Mouse (Mus musculus) neural tube, embryonic 12.5 days (tissue): ENCODE results near the gene L1cam. TPM values are rescaled to one million over a fixed set of nuclear protein-coding genes. Genes with fewer than 3 reads are reported as not detected.
A peak's percentile ranks its signal among the peaks of the same experiment; 100 is the strongest.

Experiments
- ATAC-seq: fragments of 200-750 bp; cut with Nextera tagmentation; 2 replicates; pipeline ENCODE4 v1.8.0; 2017; ENCODE audit warnings: low read depth, mild to moderate bottlenecking, moderate TSS enrichment, moderate library complexity; ENCODE audit not compliant: low FRiP score
- H3K27ac ChIP-seq: fragments of 300-500 bp; sonication (generic); 2 replicates; pipeline ENCODE4 v1.5.1; 2016
- H3K27me3 ChIP-seq: fragments of 300-500 bp; sonication (generic); replicated peaks from 2 replicates; pipeline ENCODE4 v1.6.1; 2016; ENCODE audit warnings: mild to moderate bottlenecking
- H3K36me3 ChIP-seq: fragments of 300-500 bp; sonication (generic); 2 replicates; pipeline ENCODE4 v1.6.1; 2016; ENCODE audit warnings: mild to moderate bottlenecking
- H3K4me1 ChIP-seq: fragments of 300-500 bp; sonication (generic); 2 replicates; pipeline ENCODE4 v1.6.1; 2016
- H3K4me2 ChIP-seq: fragments of 300-500 bp; sonication (generic); replicated peaks from 2 replicates; pipeline ENCODE4 v1.6.1; 2016; ENCODE audit warnings: mild to moderate bottlenecking
- H3K4me3 ChIP-seq: fragments of 300-500 bp; sonication (generic); 2 replicates; pipeline ENCODE4 v1.5.1; 2016
- H3K9ac ChIP-seq: fragments of 300-500 bp; sonication (generic); 2 replicates; pipeline ENCODE4 v1.6.1; 2016; ENCODE audit warnings: mild to moderate bottlenecking
- H3K9me3 ChIP-seq: fragments of 300-500 bp; sonication (generic); 2 replicates; pipeline ENCODE4 v1.6.1; 2016; ENCODE audit warnings: mild to moderate bottlenecking
- WGBS: fragments of 180-500 bp; shearing (Covaris S2); methylation state at CpG from one replicate; pipeline ENCODE4 v1.1.7; 2016; 5-methylcytosine and 5-hydroxymethylcytosine counted together
- polyA plus RNA-seq: library from polyadenylated mRNA; unstranded; fragments of >200 nt; fragmentation: Nextera tagmentation; extraction: Ambion mirVana; gene quantifications from 2 replicates; pipeline ENCODE4 v1.2.1, GENCODE M21; 2016

Gene L1cam
- polyA plus RNA-seq, 1 experiment from 2014 or later, result 67.5 TPM

- Histone ChIP-seq H3K27me3 (no peaks in the 10 kb centered on the region), H3K9ac (no peak overlapping the region), H3K4me3 (no peak overlapping the region), H3K4me2 (no peak overlapping the region), H3K4me1 (no peaks in the 10 kb centered on the region), H3K27ac (no peak overlapping the region), H3K36me3 (no peaks in the 10 kb centered on the region), H3K9me3 (no peaks in the 10 kb centered on the region)
- no peak for ATAC-seq
- WGBS, result 60% methylated on average over 3 of the region's 3 CpGs
These were observed 79.2 kb downstream of the L1cam start for GRCm38 (mm10) chrX:73816596-73817314.

- WGBS, result 16% methylated on average over 14 of the region's 14 CpGs
- Histone ChIP-seq H3K9me3 (no peaks in the 10 kb centered on the region), H3K4me1 (no peaks in the 10 kb centered on the region), H3K9ac (peak overlapping the region; percentile 47; the same call in 1 of the 2 replicates), H3K27ac (no peak overlapping the region), H3K4me3 (peak overlapping the region; percentile 24; the same call in 1 of the 2 replicates), H3K36me3 (no peaks in the 10 kb centered on the region), H3K4me2 (peak overlapping the region; percentile 51), H3K27me3 (no peaks in the 10 kb centered on the region)
- ATAC-seq, result peak; percentile 79; the same call in 1 of the 2 replicates
These were observed 80.8 kb downstream of the L1cam start for GRCm38 (mm10) chrX:73815072-73815471.

- H3K27me3 ChIP-seq, result no peaks in the 10 kb centered on the region
- no peak overlapping the region for H3K27ac ChIP-seq
- no peaks in the 10 kb centered on the region for H3K36me3 ChIP-seq
- H3K4me1 ChIP-seq, result no peaks in the 10 kb centered on the region
- H3K4me3 ChIP-seq, result no peak overlapping the region
- no peak overlapping the region for H3K4me2 ChIP-seq
- 68% methylated on average over 1 of the region's 1 CpGs for WGBS
- H3K9me3 ChIP-seq, result no peaks in the 10 kb centered on the region
- ATAC-seq, result no peak
- no peak overlapping the region for H3K9ac ChIP-seq
These were observed 90.1 kb downstream of the L1cam start for GRCm38 (mm10) chrX:73805814-73806213.

Other genes with a start within 250 kb of the L1cam start
- 35.2 and 37.8 TPM in 2 replicates for gene Pnck, start 236.0 kb downstream of the L1cam start, polyA plus RNA-seq
- 6.7 and 7.9 TPM in 2 replicates for gene Slc6a8, start 223.0 kb downstream of the L1cam start, polyA plus RNA-seq
- gene Bcap31, start 179.9 kb downstream of the L1cam start, polyA plus RNA-seq, result 124 and 129 TPM in 2 replicates
- gene Abcd1, start 179.5 kb downstream of the L1cam start, polyA plus RNA-seq, result 11.5 and 12.0 TPM in 2 replicates
- gene Plxnb3, start 139.0 kb downstream of the L1cam start, polyA plus RNA-seq, result 0.37 and 0.57 TPM in 2 replicates
- gene Srpk3, start 121.7 kb downstream of the L1cam start, polyA plus RNA-seq, result 5.2 and 7.0 TPM in 2 replicates
- gene Idh3g, start 109.2 kb downstream of the L1cam start, polyA plus RNA-seq, result 167 and 181 TPM in 2 replicates
- gene Ssr4, start 109.1 kb downstream of the L1cam start, polyA plus RNA-seq, result 121 and 128 TPM in 2 replicates
- gene Pdzd4, start 71.1 kb downstream of the L1cam start, polyA plus RNA-seq, result 2.7 and 3.1 TPM in 2 replicates
- 0.08 TPM in 1 of 2 replicates, not detected in the other for gene Avpr2, start 4.0 kb downstream of the L1cam start, polyA plus RNA-seq
- 2.4 and 3.1 TPM in 2 replicates for gene Arhgap4, start 25.8 kb upstream of the L1cam start, polyA plus RNA-seq
- 112 and 114 TPM in 2 replicates for gene Naa10, start 25.8 kb upstream of the L1cam start, polyA plus RNA-seq
- 16.9 and 17.6 TPM in 2 replicates for gene Renbp, start 34.7 kb upstream of the L1cam start, polyA plus RNA-seq
- gene Hcfc1, start 70.3 kb upstream of the L1cam start, polyA plus RNA-seq, result 66.0 and 67.8 TPM in 2 replicates
- gene Irak1, start 127.8 kb upstream of the L1cam start, polyA plus RNA-seq, result 48.2 and 51.2 TPM in 2 replicates
- gene Opn1mw, start 231.4 kb upstream of the L1cam start, polyA plus RNA-seq, result not detected in 2 replicates
- gene Mecp2, start 239.3 kb upstream of the L1cam start, polyA plus RNA-seq, result 14.4 and 14.5 TPM in 2 replicates